Mouse (Mus musculus) T-cell, adult 66 days (primary cell): ENCODE results near the gene Aldh3b2. TPM values are rescaled to one million over a fixed set of nuclear protein-coding genes. Genes with fewer than 3 reads are reported as not detected.

Experiments used
- total RNA-seq, 2 experiments: library from RNA; stranded (reverse); gene quantifications; 3 replicates in 1 of 2; 4 replicates in 1 of 2; pipeline ENCODE4 v1.2.4; 2023

Aldh3b2 gene
- not detected for total RNA-seq

GRCm38 (mm10) chr19:3972229-3972628 is at the start of gene Aldh3b2:
TSS of gene Aldh3b2 (plus strand) at chr19:3972328.

GRCm38 (mm10) chr19:3929211-3929941 is 42.8 kb upstream of the Aldh3b2 start, which contains the start of gene Aldh3b1:
TSS of gene Aldh3b1 (minus strand) at chr19:3929808.

GRCm38 (mm10) chr19:3935032-3935895 is 36.9 kb upstream of the Aldh3b2 start, which contains the start of gene Unc93b1:
TSS of gene Unc93b1 (plus strand) at chr19:3935186.

GRCm38 (mm10) chr19:3958470-3958869 is 13.7 kb upstream of the Aldh3b2 start, which contains the start of gene Aldh3b3:
TSS of gene Aldh3b3 (plus strand) at chr19:3958645.

GRCm38 (mm10) chr19:3986334-3986733 is 14.2 kb downstream of the Aldh3b2 start, which contains the start of gene Acy3:
TSS of gene Acy3 (plus strand) at chr19:3986570.

GRCm38 (mm10) chr19:3992416-3992815 is 20.3 kb downstream of the Aldh3b2 start, which contains the start of gene Tbx10:
TSS of gene Tbx10 (plus strand) at chr19:3992752.

GRCm38 (mm10) chr19:4000119-4000900 is 28.2 kb downstream of the Aldh3b2 start, which contains the start of the genes Nudt8 and Gm49405:
TSS of gene Nudt8 (plus strand) at chr19:4000580.
TSS of gene Gm49405 (plus strand) at chr19:4000626.

GRCm38 (mm10) chr19:4003112-4003511 is 31.0 kb downstream of the Aldh3b2 start, which contains the start of gene Doc2g:
TSS of gene Doc2g (plus strand) at chr19:4003313.

GRCm38 (mm10) chr19:4012432-4013022 is 40.4 kb downstream of the Aldh3b2 start, which contains the start of gene Ndufv1:
TSS of gene Ndufv1 (minus strand) at chr19:4012806.

Other genes starting within 250 kb of the Aldh3b2 start
- gene Kmt5b, start 204.9 kb upstream of the Aldh3b2 start, total RNA-seq, result 100 to 1,000 TPM; 143 to 147 TPM
- gene Chka, start 120.6 kb upstream of the Aldh3b2 start, total RNA-seq, result 10 to 100 TPM; 45.6 to 87.1 TPM
- 10 to 100 TPM; 69.9 to 85.2 TPM for gene Tcirg1, start 65.2 kb upstream of the Aldh3b2 start, total RNA-seq
- 10 to 100 TPM; 55.5 to 58.7 TPM for gene Ndufs8, start 59.6 kb upstream of the Aldh3b2 start, total RNA-seq
- gene Aldh3b1, start 42.5 kb upstream of the Aldh3b2 start, total RNA-seq, result under 1 TPM; 0.59 to 0.76 TPM
- gene Unc93b1, start 37.1 kb upstream of the Aldh3b2 start, total RNA-seq, result 10 to 100 TPM; 15.1 to 18.0 TPM
- gene Aldh3b3, start 13.7 kb upstream of the Aldh3b2 start, total RNA-seq, result not detected
- gene Acy3, start 14.2 kb downstream of the Aldh3b2 start, total RNA-seq, result not detected
- not detected for gene Tbx10, start 20.4 kb downstream of the Aldh3b2 start, total RNA-seq
- gene Nudt8, start 28.3 kb downstream of the Aldh3b2 start, total RNA-seq, result 1 to 10 TPM; 5.1 to 8.8 TPM
- 1 to 10 TPM; 1.2 to 1.4 TPM for gene Gm49405, start 28.3 kb downstream of the Aldh3b2 start, total RNA-seq
- gene Doc2g, start 31.0 kb downstream of the Aldh3b2 start, total RNA-seq, result 1 to 10 TPM; 3.3 to 3.8 TPM
- 10 to 100 TPM; 92.7 to 97.9 TPM for gene Ndufv1, start 40.5 kb downstream of the Aldh3b2 start, total RNA-seq
- 100 to 1,000 TPM; 219 to 238 TPM for gene Gstp1, start 65.7 kb downstream of the Aldh3b2 start, total RNA-seq
- 10 to 100 TPM; 26.7 to 30.7 TPM for gene Gstp2, start 73.7 kb downstream of the Aldh3b2 start, total RNA-seq
- gene Gstp3, start 87.2 kb downstream of the Aldh3b2 start, total RNA-seq, result 10 to 100 TPM; 28.7 to 37.1 TPM
- gene Cabp2, start 109.2 kb downstream of the Aldh3b2 start, total RNA-seq, result not detected
- 100 to 1,000 TPM; 166 to 171 TPM for gene Cdk2ap2, start 124.9 kb downstream of the Aldh3b2 start, total RNA-seq
- 100 to 1,000 TPM; 322 TPM for gene Pitpnm1, start 127.7 kb downstream of the Aldh3b2 start, total RNA-seq
- 100 to 1,000 TPM; 144 to 147 TPM for gene Aip, start 153.5 kb downstream of the Aldh3b2 start, total RNA-seq
- gene Gpr152, start 167.5 kb downstream of the Aldh3b2 start, total RNA-seq, result 1 to 10 TPM in 1 of 2 experiments, under 1 TPM in 1; 0.99 to 1.7 TPM
- gene Cabp4, start 171.7 kb downstream of the Aldh3b2 start, total RNA-seq, result not detected
- 100 to 1,000 TPM; 127 to 139 TPM for gene Coro1b, start 176.3 kb downstream of the Aldh3b2 start, total RNA-seq
- 100 to 1,000 TPM; 313 to 348 TPM for gene Ptprcap, start 181.3 kb downstream of the Aldh3b2 start, total RNA-seq
- 10 to 100 TPM; 34.8 to 49.8 TPM for gene Rps6kb2, start 191.0 kb downstream of the Aldh3b2 start, total RNA-seq
- 10 to 100 TPM; 68.8 to 73.6 TPM for gene Carns1, start 203.2 kb downstream of the Aldh3b2 start, total RNA-seq
- 100 to 1,000 TPM; 292 to 316 TPM for gene Tbc1d10c, start 219.0 kb downstream of the Aldh3b2 start, total RNA-seq
- gene Ppp1ca, start 219.7 kb downstream of the Aldh3b2 start, total RNA-seq, result 100 to 1,000 TPM; 386 to 415 TPM
- gene Rad9a, start 229.3 kb downstream of the Aldh3b2 start, total RNA-seq, result 10 to 100 TPM; 46.6 to 54.9 TPM
- 100 to 1,000 TPM; 139 to 167 TPM for gene Clcf1, start 241.9 kb downstream of the Aldh3b2 start, total RNA-seq
- not detected for gene AC109138.7, start 242.0 kb downstream of the Aldh3b2 start, total RNA-seq